Mouse (Mus musculus) lung, postnatal 0 days (tissue): ENCODE data around the gene Myrip.

ENCODE experiments used
- CTCF ChIP-seq: IDR thresholded peaks from 2 replicates; pipeline ENCODE4 v1.5.1; 2016; ENCODE audit warnings: antibody characterized with exemption, mild to moderate bottlenecking
- EP300 ChIP-seq: IDR thresholded peaks from 2 replicates; pipeline ENCODE4 v1.6.1; 2016; ENCODE audit warnings: antibody characterized with exemption, mild to moderate bottlenecking, control low read depth

- TF ChIP-seq EP300: no peak
- TF ChIP-seq CTCF: no peak
Observed at GRCm38 (mm10) chr9:120288011-120288410, 13.3 kb upstream of the Myrip start.
